Mouse (Mus musculus): ENCODE results near the gene Cntln. TPM values are rescaled to one million over a fixed set of nuclear protein-coding genes. Genes with fewer than 3 reads are reported as not detected.

The Cntln gene
- polyA plus RNA-seq, 1 experiment from 2014 or later, result 11.3 TPM

DNA sequence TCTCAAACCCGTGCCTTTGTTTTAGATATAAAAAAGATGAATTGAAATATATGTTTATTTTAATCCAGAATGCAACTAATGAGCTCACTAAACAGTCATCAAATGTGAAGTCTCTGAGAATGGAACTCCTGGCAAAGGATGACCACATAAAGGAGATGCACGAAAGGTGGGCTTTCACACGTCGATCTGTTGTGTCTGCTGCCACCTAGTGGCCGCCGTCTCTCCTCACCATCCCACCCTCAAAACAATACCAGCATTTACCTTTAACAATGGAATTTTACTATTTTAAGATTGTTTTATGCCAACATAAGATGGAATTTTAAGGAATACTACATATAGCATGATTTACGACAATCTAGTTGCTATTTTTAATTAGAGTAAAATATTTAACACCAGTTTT, 212.6 kb downstream of the Cntln start:
- DNase-seq (ENCODE audit: low spot score), result peak; percentile 87
- H3K4me2 ChIP-seq (ENCODE audit: low read depth, low read length, severe bottlenecking), result no peak overlapping the region
- no peak overlapping the region for H3K27ac ChIP-seq (ENCODE audit: low read depth, low read length)
- H3K4me3 ChIP-seq (ENCODE audit: low read depth, low read length), result no peak overlapping the region
- WGBS, result 14% methylated on average over 7 of the region's 7 CpGs
- H3K9ac ChIP-seq (ENCODE audit: low read length), result no peak overlapping the region
- no peaks in the 10 kb centered on the region for H3K4me1 ChIP-seq (replicated peaks; ENCODE audit: control insufficient read depth, insufficient read depth, low read length)
- no peaks in the 10 kb centered on the region; the same call in 1 of the 2 replicates for H3K36me3 ChIP-seq (ENCODE audit: control insufficient read depth, insufficient read depth, low read length)
- H3K9me3 ChIP-seq (ENCODE audit: control insufficient read depth, low read length), result no peaks in the 10 kb centered on the region
- no peaks in the 10 kb centered on the region for H3K27me3 ChIP-seq (ENCODE audit: control insufficient read depth, insufficient read depth, low read length)
- ATAC-seq (replicated peaks; ENCODE audit: low FRiP score), result peak; percentile 65; the same call in 1 of the 2 replicates

DNA sequence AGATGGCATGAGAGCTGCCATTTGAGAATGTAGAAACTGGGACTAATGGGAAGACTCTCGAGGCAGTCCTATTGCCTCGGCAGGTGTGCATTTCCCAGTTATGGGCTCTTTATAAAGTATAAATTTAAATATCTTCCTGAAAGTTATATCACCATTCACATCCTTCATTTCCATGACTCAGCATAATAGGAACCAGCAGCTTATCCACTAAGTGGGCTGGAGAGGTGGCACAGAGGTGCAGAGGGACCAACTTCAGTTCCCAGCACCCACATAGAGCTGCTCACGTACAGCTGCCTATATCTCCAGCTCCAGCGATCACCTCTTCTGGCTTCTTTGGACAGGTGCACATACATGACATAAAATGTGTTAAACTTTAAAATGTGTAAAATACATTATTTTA, 218.1 kb downstream of the Cntln start:
- ATAC-seq (replicated peaks; ENCODE audit: low FRiP score), result no peak
- Histone ChIP-seq H3K36me3 (ENCODE audit: control insufficient read depth, insufficient read depth, low read length) (no peaks in the 10 kb centered on the region), H3K4me3 (ENCODE audit: low read depth, low read length) (no peak overlapping the region), H3K4me2 (ENCODE audit: low read depth, low read length, severe bottlenecking) (no peak overlapping the region), H3K9ac (ENCODE audit: low read length) (no peak overlapping the region), H3K9me3 (ENCODE audit: control insufficient read depth, low read length) (no peaks in the 10 kb centered on the region), H3K27me3 (ENCODE audit: control insufficient read depth, insufficient read depth, low read length) (no peaks in the 10 kb centered on the region), H3K4me1 (replicated peaks; ENCODE audit: control insufficient read depth, insufficient read depth, low read length) (no peaks in the 10 kb centered on the region), H3K27ac (ENCODE audit: low read depth, low read length) (no peak overlapping the region)
- WGBS, result 95% methylated on average over 4 of the region's 4 CpGs
- DNase-seq (ENCODE audit: low spot score), result no peak

DNA sequence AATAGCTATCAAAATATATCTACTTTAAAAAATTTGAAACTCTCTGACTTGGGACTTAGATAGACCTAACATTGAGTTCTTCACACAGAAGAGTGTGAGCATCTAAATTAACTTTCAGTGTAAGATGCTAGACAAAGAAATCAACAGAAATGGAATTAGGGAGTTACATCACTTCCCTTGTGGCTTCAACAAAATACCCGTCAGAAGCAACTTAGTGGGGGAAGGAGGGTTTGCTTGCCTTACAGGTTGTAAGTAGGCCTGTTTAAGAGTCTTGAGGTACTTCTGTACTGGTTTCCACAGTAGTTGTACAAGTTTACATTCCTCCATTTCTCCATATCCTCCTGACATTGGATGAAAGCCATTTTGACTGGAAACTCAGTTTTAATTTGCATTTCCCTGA, 222.3 kb downstream of the Cntln start:
- Histone ChIP-seq H3K27me3 (ENCODE audit: control insufficient read depth, insufficient read depth, low read length) (no peaks in the 10 kb centered on the region), H3K4me2 (ENCODE audit: low read depth, low read length, severe bottlenecking) (no peak overlapping the region), H3K4me1 (replicated peaks; ENCODE audit: control insufficient read depth, insufficient read depth, low read length) (no peaks in the 10 kb centered on the region), H3K27ac (ENCODE audit: low read depth, low read length) (no peak overlapping the region), H3K36me3 (ENCODE audit: control insufficient read depth, insufficient read depth, low read length) (no peaks in the 10 kb centered on the region), H3K4me3 (ENCODE audit: low read depth, low read length) (no peak overlapping the region), H3K9ac (ENCODE audit: low read length) (no peak overlapping the region), H3K9me3 (ENCODE audit: control insufficient read depth, low read length) (no peaks in the 10 kb centered on the region)
- 73% methylated on average over 1 of the region's 1 CpGs for WGBS
- no peak for ATAC-seq (replicated peaks; ENCODE audit: low FRiP score)
- no peak for DNase-seq (ENCODE audit: low spot score)

DNA sequence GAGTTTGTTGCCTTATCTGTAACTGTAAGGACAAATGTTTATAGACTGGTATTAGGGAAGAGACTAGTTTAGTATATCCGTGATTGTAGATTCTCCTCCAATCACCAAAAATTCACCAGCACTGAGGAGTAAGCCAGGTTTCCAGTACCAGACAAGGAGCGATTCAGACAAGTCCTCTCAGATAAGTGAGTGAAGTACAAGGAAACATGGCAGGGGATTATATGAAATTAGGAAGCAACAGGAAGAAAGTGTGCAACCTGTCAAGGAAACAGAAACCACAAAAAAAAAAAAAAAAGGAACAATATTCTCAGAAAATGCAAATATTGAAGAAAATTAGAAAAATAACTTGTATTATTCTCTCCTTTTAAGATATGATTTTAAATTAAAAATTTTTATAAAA, 222.9 kb downstream of the Cntln start:
- 85% methylated on average over 2 of the region's 2 CpGs for WGBS

DNA sequence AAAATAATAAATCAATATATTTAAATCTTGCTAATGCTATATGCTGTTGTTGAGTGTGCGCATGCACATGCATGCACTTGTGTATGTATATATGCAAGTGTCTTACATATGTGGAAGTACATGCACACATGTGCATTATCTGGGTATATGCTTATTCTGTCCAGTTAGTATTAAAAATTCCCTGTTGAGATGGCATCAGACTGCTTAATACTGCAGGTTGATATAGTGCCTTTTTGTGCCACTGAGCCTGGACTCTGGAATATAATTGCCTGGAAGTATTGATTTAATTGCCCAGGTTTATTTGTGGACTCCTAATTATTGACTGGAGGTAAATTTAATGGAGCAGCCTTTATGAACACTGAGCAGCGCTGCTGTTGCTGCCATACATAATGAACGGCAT, 236.2 kb downstream of the Cntln start:
- no peak for DNase-seq (ENCODE audit: low spot score)
- no peaks in the 10 kb centered on the region for H3K36me3 ChIP-seq (ENCODE audit: control insufficient read depth, insufficient read depth, low read length)
- H3K27ac ChIP-seq (ENCODE audit: low read depth, low read length), result no peak overlapping the region
- no peaks in the 10 kb centered on the region for H3K27me3 ChIP-seq (ENCODE audit: control insufficient read depth, insufficient read depth, low read length)
- WGBS, result 85% methylated on average over 3 of the region's 3 CpGs
- no peak overlapping the region for H3K4me3 ChIP-seq (ENCODE audit: low read depth, low read length)
- H3K9ac ChIP-seq (ENCODE audit: low read length), result no peak overlapping the region
- ATAC-seq (replicated peaks; ENCODE audit: low FRiP score), result no peak
- H3K4me2 ChIP-seq (ENCODE audit: low read depth, low read length, severe bottlenecking), result no peak overlapping the region
- no peaks in the 10 kb centered on the region for H3K9me3 ChIP-seq (ENCODE audit: control insufficient read depth, low read length)
- H3K4me1 ChIP-seq (replicated peaks; ENCODE audit: control insufficient read depth, insufficient read depth, low read length), result no peaks in the 10 kb centered on the region

More for the DNA sequence above, 222.9 kb downstream of the Cntln start:
- no peak overlapping the region for H3K9ac ChIP-seq (ENCODE audit: low read length)
- DNase-seq (ENCODE audit: low spot score) (no peak), ATAC-seq (replicated peaks; ENCODE audit: low FRiP score) (no peak)
- H3K36me3 ChIP-seq (ENCODE audit: control insufficient read depth, insufficient read depth, low read length), result no peaks in the 10 kb centered on the region
- H3K4me2 ChIP-seq (ENCODE audit: low read depth, low read length, severe bottlenecking), result no peak overlapping the region
- no peaks in the 10 kb centered on the region for H3K4me1 ChIP-seq (replicated peaks; ENCODE audit: control insufficient read depth, insufficient read depth, low read length)
- no peak overlapping the region for H3K27ac ChIP-seq (ENCODE audit: low read depth, low read length)
- H3K4me3 ChIP-seq (ENCODE audit: low read depth, low read length), result no peak overlapping the region
- H3K9me3 ChIP-seq (ENCODE audit: control insufficient read depth, low read length), result no peaks in the 10 kb centered on the region
- H3K27me3 ChIP-seq (ENCODE audit: control insufficient read depth, insufficient read depth, low read length), result no peaks in the 10 kb centered on the region

DNA sequence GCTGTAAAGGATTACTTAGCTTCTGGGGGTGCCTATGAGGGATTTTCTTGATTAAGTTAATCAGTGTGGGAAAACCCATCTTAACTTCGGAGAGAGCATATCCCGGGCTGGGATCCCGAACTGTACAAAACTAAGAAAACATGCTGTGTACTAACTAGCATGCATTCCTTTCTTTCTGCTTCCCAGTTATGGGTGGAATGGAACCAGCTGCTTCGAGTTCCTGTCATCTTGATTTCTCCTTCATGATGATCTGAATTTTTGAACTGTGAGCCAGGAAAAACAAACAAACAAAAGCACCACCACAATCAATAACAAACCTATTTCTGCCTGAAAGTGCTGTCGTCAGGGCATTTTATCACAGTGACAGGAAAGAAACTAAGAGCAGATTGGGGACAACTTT, 265.6 kb downstream of the Cntln start:
- WGBS, result 82% methylated on average over 5 of the region's 5 CpGs
- Histone ChIP-seq H3K9me3 (ENCODE audit: control insufficient read depth, low read length) (no peaks in the 10 kb centered on the region), H3K36me3 (ENCODE audit: control insufficient read depth, insufficient read depth, low read length) (no peaks in the 10 kb centered on the region)

DNA sequence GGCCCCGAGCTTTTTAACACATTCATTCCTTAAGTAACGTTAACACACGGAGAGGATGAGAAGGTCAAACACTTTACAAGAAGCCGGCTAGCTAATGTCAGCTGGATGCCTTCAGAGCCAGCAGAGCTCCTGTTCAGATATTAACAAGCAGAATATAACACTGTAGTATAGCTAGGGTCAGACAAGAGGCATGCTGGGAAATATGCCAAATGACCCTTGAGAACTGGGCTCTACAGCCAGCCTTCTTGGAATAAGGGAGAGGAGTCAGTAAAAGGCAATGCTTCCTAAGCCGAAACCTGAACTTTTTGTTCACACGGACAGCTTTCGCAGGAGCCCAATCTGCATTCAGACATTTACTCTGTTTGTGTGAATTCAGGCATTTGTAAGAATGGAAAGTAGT, 267.8 kb downstream of the Cntln start:
- Histone ChIP-seq H3K4me1 (replicated peaks; ENCODE audit: control insufficient read depth, insufficient read depth, low read length) (no peaks in the 10 kb centered on the region), H3K4me2 (ENCODE audit: low read depth, low read length, severe bottlenecking) (no peak overlapping the region), H3K9me3 (ENCODE audit: control insufficient read depth, low read length) (no peaks in the 10 kb centered on the region), H3K27me3 (ENCODE audit: control insufficient read depth, insufficient read depth, low read length) (no peaks in the 10 kb centered on the region), H3K27ac (ENCODE audit: low read depth, low read length) (no peak overlapping the region), H3K9ac (ENCODE audit: low read length) (no peak overlapping the region), H3K4me3 (ENCODE audit: low read depth, low read length) (no peak overlapping the region), H3K36me3 (ENCODE audit: control insufficient read depth, insufficient read depth, low read length) (no peaks in the 10 kb centered on the region)
- DNase-seq (ENCODE audit: low spot score), result no peak
- ATAC-seq (replicated peaks; ENCODE audit: low FRiP score), result no peak
- WGBS, result 85% methylated on average over 7 of the region's 7 CpGs

More for the DNA sequence above, 265.6 kb downstream of the Cntln start:
- no peak for DNase-seq (ENCODE audit: low spot score)
- H3K4me2 ChIP-seq (ENCODE audit: low read depth, low read length, severe bottlenecking), result no peak overlapping the region
- no peaks in the 10 kb centered on the region for H3K4me1 ChIP-seq (replicated peaks; ENCODE audit: control insufficient read depth, insufficient read depth, low read length)
- H3K27ac ChIP-seq (ENCODE audit: low read depth, low read length), result no peak overlapping the region
- no peaks in the 10 kb centered on the region for H3K27me3 ChIP-seq (ENCODE audit: control insufficient read depth, insufficient read depth, low read length)
- no peak overlapping the region for H3K4me3 ChIP-seq (ENCODE audit: low read depth, low read length)
- H3K9ac ChIP-seq (ENCODE audit: low read length), result no peak overlapping the region
- ATAC-seq (replicated peaks; ENCODE audit: low FRiP score), result no peak

DNA sequence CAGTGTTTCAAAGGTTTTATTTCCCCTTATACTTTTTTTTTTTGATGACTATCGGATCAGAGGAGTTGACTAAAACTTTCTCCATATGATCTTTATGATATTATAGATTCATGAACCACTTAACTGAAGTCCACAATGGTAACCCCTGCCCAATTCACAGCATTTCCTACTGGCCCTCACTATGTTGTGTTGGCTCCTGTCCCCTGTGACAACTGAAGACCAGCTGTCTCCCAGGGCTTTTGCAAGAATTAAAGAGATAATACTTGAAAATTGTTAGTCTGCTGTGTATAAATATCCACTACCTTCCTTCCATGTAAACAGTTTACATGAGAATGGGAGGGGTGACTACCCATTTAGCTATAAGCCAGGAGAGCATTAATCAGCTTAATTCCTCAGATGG, 270.3 kb downstream of the Cntln start:
- Histone ChIP-seq H3K4me3 (ENCODE audit: low read depth, low read length) (no peak overlapping the region), H3K4me2 (ENCODE audit: low read depth, low read length, severe bottlenecking) (no peak overlapping the region), H3K27ac (ENCODE audit: low read depth, low read length) (no peak overlapping the region), H3K27me3 (ENCODE audit: control insufficient read depth, insufficient read depth, low read length) (no peaks in the 10 kb centered on the region), H3K9me3 (ENCODE audit: control insufficient read depth, low read length) (no peaks in the 10 kb centered on the region), H3K36me3 (ENCODE audit: control insufficient read depth, insufficient read depth, low read length) (no peaks in the 10 kb centered on the region), H3K4me1 (replicated peaks; ENCODE audit: control insufficient read depth, insufficient read depth, low read length) (no peaks in the 10 kb centered on the region), H3K9ac (ENCODE audit: low read length) (no peak overlapping the region)
- no peak for DNase-seq (ENCODE audit: low spot score)
- no peak for ATAC-seq (replicated peaks; ENCODE audit: low FRiP score)
- 84% methylated on average over 1 of the region's 1 CpGs for WGBS

DNA sequence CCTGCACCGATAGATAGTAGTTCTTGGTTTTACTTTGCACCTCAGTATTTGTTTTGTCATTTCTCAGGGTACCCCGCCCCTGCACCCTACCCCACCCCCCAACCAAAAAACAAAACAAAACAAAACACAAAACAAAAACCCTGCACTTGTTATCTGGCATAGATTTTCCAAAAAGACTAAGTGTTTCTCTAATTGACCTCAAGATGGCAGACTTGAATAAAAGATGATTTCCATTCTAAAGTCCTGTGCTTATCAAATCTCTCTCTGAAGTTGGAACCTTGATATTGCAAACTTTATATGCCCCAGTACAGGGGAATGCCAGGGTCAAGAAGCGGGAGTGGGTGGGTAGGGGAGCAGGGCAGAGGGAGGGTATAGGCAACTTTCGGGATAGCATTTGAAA, 277.0 kb downstream of the Cntln start:
- no peak for ATAC-seq (replicated peaks; ENCODE audit: low FRiP score)

More for the DNA sequence above, 277.0 kb downstream of the Cntln start:
- 68% methylated on average over 4 of the region's 4 CpGs for WGBS
- Histone ChIP-seq H3K4me2 (ENCODE audit: low read depth, low read length, severe bottlenecking) (no peak overlapping the region), H3K27ac (ENCODE audit: low read depth, low read length) (no peak overlapping the region), H3K4me1 (replicated peaks; ENCODE audit: control insufficient read depth, insufficient read depth, low read length) (no peaks in the 10 kb centered on the region), H3K27me3 (ENCODE audit: control insufficient read depth, insufficient read depth, low read length) (no peaks in the 10 kb centered on the region), H3K9ac (ENCODE audit: low read length) (no peak overlapping the region), H3K9me3 (ENCODE audit: control insufficient read depth, low read length) (no peaks in the 10 kb centered on the region), H3K36me3 (ENCODE audit: control insufficient read depth, insufficient read depth, low read length) (no peaks in the 10 kb centered on the region), H3K4me3 (ENCODE audit: low read depth, low read length) (no peak overlapping the region)
- DNase-seq (ENCODE audit: low spot score), result no peak

All from forebrain, embryonic 11.5 days (tissue).